Mouse (Mus musculus) MEL (cell line): ENCODE results near the gene Avpr1b. TPM values are rescaled to one million over a fixed set of nuclear protein-coding genes. Genes with fewer than 3 reads are reported as not detected.

Source experiments
- DNase-seq: peaks from one replicate; pipeline ENCODE4 v3.0.0; 2011; ENCODE audit warnings: low read depth, low spot score
- H3K27ac ChIP-seq: 2 replicates; pipeline ENCODE4 v1.5.1; 2012; ENCODE audit warnings: low read depth, mild to moderate bottlenecking, control low read depth, low read length, moderate library complexity; ENCODE audit not compliant: control insufficient read depth
- H3K27me3 ChIP-seq, 2 experiments: fragments of 150-350 bp in 1 of 2; sonication (generic) in 1 of 2; 2 replicates each; pipeline ENCODE4 v1.6.1; 2012; ENCODE audit warnings: low read length in 2 of 2, mild to moderate bottlenecking in 2 of 2, improper control_type of control experiment in 1 of 2, moderate library complexity in 1 of 2; ENCODE audit not compliant: insufficient read depth in 2 of 2, control insufficient read depth in 1 of 2
- H3K36me3 ChIP-seq, 2 experiments: 2 replicates each; pipeline ENCODE4 v1.6.1; 2012 to 2014; ENCODE audit warnings: low read length in 2 of 2, improper control_type of control experiment in 1 of 2, inconsistent platforms in 1 of 2, mild to moderate bottlenecking in 1 of 2; ENCODE audit not compliant: insufficient read depth in 2 of 2, control insufficient read depth in 1 of 2
- H3K4me1 ChIP-seq, 2 experiments: fragments of 150-350 bp in 1 of 2; sonication (generic) in 1 of 2; 2 replicates each; pipeline ENCODE4 v1.6.1; 2012; ENCODE audit warnings: low read length in 2 of 2, improper control_type of control experiment in 1 of 2, mild to moderate bottlenecking in 1 of 2; ENCODE audit not compliant: insufficient read depth in 2 of 2, control insufficient read depth in 1 of 2
- H3K4me3 ChIP-seq, 2 experiments: fragments of 150-350 bp in 1 of 2; sonication (generic) in 1 of 2; 2 replicates each; pipeline ENCODE4 v1.5.1; 2012; ENCODE audit warnings: low read depth in 2 of 2, low read length in 2 of 2, mild to moderate bottlenecking in 2 of 2, moderate library complexity in 2 of 2, control low read depth in 1 of 2, improper control_type of control experiment in 1 of 2; ENCODE audit not compliant: control insufficient read depth in 1 of 2, insufficient read depth in 1 of 2
- H3K79me2 ChIP-seq: 2 replicates; pipeline ENCODE4 v1.6.1; 2012; ENCODE audit warnings: mild to moderate bottlenecking, low read length, moderate library complexity; ENCODE audit not compliant: control insufficient read depth, poor library complexity, insufficient read depth
- H3K9ac ChIP-seq: 2 replicates; pipeline ENCODE4 v1.6.1; 2012; ENCODE audit warnings: low read depth, mild to moderate bottlenecking, control low read depth, low read length, moderate library complexity; ENCODE audit not compliant: control insufficient read depth, poor library complexity, severe bottlenecking
- H3K9me3 ChIP-seq: fragments of 150-350 bp; sonication (generic); replicated peaks from 2 replicates; pipeline ENCODE4 v1.6.1; 2012; ENCODE audit warnings: mild to moderate bottlenecking, low read length, improper control_type of control experiment, moderate library complexity; ENCODE audit not compliant: insufficient read depth
- E2F4 ChIP-seq: IDR thresholded peaks from 2 replicates; pipeline ENCODE4 v1.6.1; 2011; ENCODE audit warnings: low read depth, low read length, improper control_type of control experiment, borderline replicate concordance
- ELF1 ChIP-seq: IDR thresholded peaks from 2 replicates; pipeline ENCODE4 v1.6.1; 2014; ENCODE audit warnings: low read depth, mild to moderate bottlenecking, inconsistent platforms, low read length, improper control_type of control experiment, moderate library complexity
- EP300 ChIP-seq, 2 experiments: IDR thresholded peaks; 2 replicates each; pipeline ENCODE4 v1.6.1; 2011; ENCODE audit warnings: improper control_type of control experiment in 2 of 2, low read length in 2 of 2, low read depth in 1 of 2, mild to moderate bottlenecking in 1 of 2
- GATA1 ChIP-seq: IDR thresholded peaks from 2 replicates; pipeline ENCODE4 v1.6.1; 2011; ENCODE audit warnings: low read depth, low read length, improper control_type of control experiment
- MAX ChIP-seq: IDR thresholded peaks from 2 replicates; pipeline ENCODE4 v1.6.1; 2011; ENCODE audit warnings: low read length, improper control_type of control experiment
- MEF2A ChIP-seq: IDR thresholded peaks from 2 replicates; pipeline ENCODE4 v1.6.1; 2014; ENCODE audit warnings: low read depth, mild to moderate bottlenecking, inconsistent platforms, low read length, improper control_type of control experiment; ENCODE audit not compliant: poor library complexity, insufficient replicate concordance, severe bottlenecking; ENCODE audit errors: extremely low read depth
- MXI1 ChIP-seq: IDR thresholded peaks from 2 replicates; pipeline ENCODE4 v1.6.1; 2011; ENCODE audit warnings: mild to moderate bottlenecking, low read depth, low read length, improper control_type of control experiment
- MYC ChIP-seq: IDR thresholded peaks from 2 replicates; pipeline ENCODE4 v1.6.1; 2011; ENCODE audit warnings: low read depth, mild to moderate bottlenecking, low read length, improper control_type of control experiment, moderate library complexity
- NRF1 ChIP-seq: IDR thresholded peaks from 2 replicates; pipeline ENCODE4 v1.6.1; 2014; ENCODE audit warnings: low read depth, mild to moderate bottlenecking, inconsistent platforms, low read length, improper control_type of control experiment, moderate library complexity; ENCODE audit not compliant: poor library complexity, insufficient read depth, severe bottlenecking
- RCOR1 ChIP-seq: IDR thresholded peaks from 2 replicates; pipeline ENCODE4 v1.6.1; 2012; ENCODE audit warnings: low read depth, mild to moderate bottlenecking, inconsistent platforms, low read length, improper control_type of control experiment
- TAL1 ChIP-seq: IDR thresholded peaks from 2 replicates; pipeline ENCODE4 v1.6.1; 2012; ENCODE audit warnings: mild to moderate bottlenecking, inconsistent platforms, low read length, moderate library complexity, mixed read lengths
- TCF12 ChIP-seq: IDR thresholded peaks from 2 replicates; pipeline ENCODE4 v1.6.1; 2014; ENCODE audit warnings: low read depth, mild to moderate bottlenecking, inconsistent platforms, low read length, improper control_type of control experiment, moderate library complexity
- ZC3H11A ChIP-seq: IDR thresholded peaks from 2 replicates; pipeline ENCODE4 v1.6.1; 2012; ENCODE audit warnings: low read depth, mild to moderate bottlenecking, inconsistent platforms, low read length, improper control_type of control experiment
- polyA plus RNA-seq, 2 experiments: library from polyadenylated mRNA; stranded (reverse) in 1 of 2; unstranded in 1 of 2; fragments of >175 nt in 1 of 2; fragments of >200 nt in 1 of 2; gene quantifications; 2 replicates each; pipeline versions ENCODE4 v1.2.1 to v1.2.4; 2012; ENCODE audit warnings: low replicate concordance in 2 of 2, low read depth in 1 of 2; ENCODE audit not compliant: insufficient read length in 2 of 2, insufficient read depth in 1 of 2, missing spikeins in 1 of 2
- total RNA-seq: library from RNA; depleted of rRNA; stranded (reverse); fragments of 300-350 nt; gene quantifications from 2 replicates; pipeline ENCODE4 v1.2.3, GENCODE M21; 2012; rRNA removed

Gene Avpr1b
- total and polyA plus RNA-seq, 3 experiments: not detected

DNA sequence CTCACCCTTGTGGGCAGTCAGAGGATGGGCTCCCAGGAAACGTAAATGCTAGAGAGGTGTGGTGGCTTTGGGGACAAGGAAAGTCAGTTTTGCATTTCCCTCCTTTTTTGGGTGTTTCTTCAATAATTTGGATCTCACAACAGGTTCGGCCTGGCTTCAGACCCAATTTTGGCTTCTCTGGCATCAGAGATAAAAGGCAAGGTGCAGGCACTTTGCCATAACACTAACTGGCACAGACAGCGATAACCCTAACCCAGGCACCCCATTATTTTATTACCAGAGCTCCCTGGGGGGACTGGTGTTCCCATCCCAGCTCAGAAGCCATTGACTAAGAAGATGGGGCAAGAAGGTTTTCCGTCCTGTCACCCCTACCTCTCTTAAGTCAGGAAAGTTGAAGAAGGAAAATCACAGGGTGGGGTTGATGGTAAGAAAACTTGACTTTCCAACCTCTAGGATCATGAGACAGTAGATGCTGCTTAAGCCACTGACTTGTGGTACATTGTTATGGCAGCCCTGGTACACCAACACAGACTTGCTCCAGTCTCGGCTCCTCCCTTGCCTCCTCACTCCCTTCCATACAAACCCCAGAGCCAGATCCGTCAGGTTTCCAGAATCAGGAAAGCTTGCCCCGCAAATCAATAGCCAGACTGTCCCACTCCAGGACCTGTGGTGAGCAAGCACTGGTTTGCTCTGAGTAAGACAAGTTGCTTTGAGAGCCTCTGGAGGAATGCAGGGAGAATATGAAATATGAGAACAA is 61.9 kb downstream of the Avpr1b start:
- no peak for DNase-seq
- no peaks in the 10 kb centered on the region for H3K27me3 ChIP-seq
- no peak overlapping the region for H3K9ac ChIP-seq
- no peak for TF ChIP-seq MXI1
- TF ChIP-seq MEF2A: no peak
- no peak for TF ChIP-seq TAL1
- no peak for TF ChIP-seq RCOR1
- peak; percentile 21; the same call in 1 of the 2 replicates for TF ChIP-seq TCF12
- TF ChIP-seq MAX: no peak
- no peak for TF ChIP-seq E2F4
- TF ChIP-seq NRF1: no peak
- TF ChIP-seq ZC3H11A: no peak
- TF ChIP-seq ELF1: no peak
- no peak for TF ChIP-seq GATA1
- TF ChIP-seq MYC: no peak
- TF ChIP-seq EP300 (IDR thresholded peaks at IDR 0.05; ENCODE audit: low read depth in 1 of 2, low read length in 2 of 2): 0 out of 4 replicates have a peak, but pooled peaks of 1 of the 2 experiments have one; percentile 17
- H3K27ac ChIP-seq: no peak overlapping the region
- H3K4me3 ChIP-seq: no peak overlapping the region
- peaks cover 0 to 25% of the 10 kb centered on the region in 2 experiments for H3K36me3 ChIP-seq
- no peaks in the 10 kb centered on the region for H3K79me2 ChIP-seq
- peaks cover 12 to 29% of the 10 kb centered on the region in 2 experiments for H3K4me1 ChIP-seq
- H3K9me3 ChIP-seq: no peaks in the 10 kb centered on the region

Other genes with a start within 250 kb of the Avpr1b start
- gene Srgap2, start 71.9 kb upstream of the Avpr1b start, total RNA-seq: 9.0 and 10.0 TPM in 2 replicates
- gene Srgap2, start 71.9 kb upstream of the Avpr1b start, polyA plus RNA-seq: 10 to 100 TPM in 1 of 2 experiments, not detected in 1; 25.3 TPM
- 8.1 and 8.2 TPM in 2 replicates for gene Fam72a, start 71.3 kb upstream of the Avpr1b start, total RNA-seq
- gene Fam72a, start 71.3 kb upstream of the Avpr1b start, polyA plus RNA-seq: 1 to 10 TPM in 1 of 2 experiments, not detected in 1; 8.8 TPM
- 50.9 and 92.7 TPM in 2 replicates for gene Ctse, start 39.1 kb downstream of the Avpr1b start, total RNA-seq
- gene Ctse, start 39.1 kb downstream of the Avpr1b start, polyA plus RNA-seq: 10 to 100 TPM in 1 of 2 experiments, not detected in 1; 55.2 TPM
- gene Rab7b, start 89.5 kb downstream of the Avpr1b start, total RNA-seq: 0.23 TPM in 1 of 2 replicates, not detected in the other
- under 1 TPM in 1 of 2 experiments, not detected in 1; 0.21 TPM for gene Rab7b, start 89.5 kb downstream of the Avpr1b start, polyA plus RNA-seq
- not detected in 2 replicates for gene Slc26a9, start 144.8 kb downstream of the Avpr1b start, total RNA-seq
- gene Slc26a9, start 144.8 kb downstream of the Avpr1b start, polyA plus RNA-seq: under 1 TPM in 1 of 2 experiments, not detected in 1; 0.04 TPM
- not detected in 2 replicates for gene Pm20d1, start 198.1 kb downstream of the Avpr1b start, total RNA-seq
- gene Pm20d1, start 198.1 kb downstream of the Avpr1b start, polyA plus RNA-seq: not detected
- 3.4 and 3.8 TPM in 2 replicates for gene Slc41a1, start 228.3 kb downstream of the Avpr1b start, total RNA-seq
- 1 to 10 TPM in 1 of 2 experiments, not detected in 1; 8.3 TPM for gene Slc41a1, start 228.3 kb downstream of the Avpr1b start, polyA plus RNA-seq